Mouse (Mus musculus) cerebellum, adult 8-10 months (tissue): ENCODE data around the gene Cant1.
"Not testable (repeated sequence)": the region's sequence is repeated elsewhere in the genome, so short reads cannot be mapped to it uniquely, and the experiment has no call there.

ENCODE experiments used
- DNase-seq: peaks from one replicate; pipeline ENCODE4 v3.0.0; 2022

Gene Cant1

DNA sequence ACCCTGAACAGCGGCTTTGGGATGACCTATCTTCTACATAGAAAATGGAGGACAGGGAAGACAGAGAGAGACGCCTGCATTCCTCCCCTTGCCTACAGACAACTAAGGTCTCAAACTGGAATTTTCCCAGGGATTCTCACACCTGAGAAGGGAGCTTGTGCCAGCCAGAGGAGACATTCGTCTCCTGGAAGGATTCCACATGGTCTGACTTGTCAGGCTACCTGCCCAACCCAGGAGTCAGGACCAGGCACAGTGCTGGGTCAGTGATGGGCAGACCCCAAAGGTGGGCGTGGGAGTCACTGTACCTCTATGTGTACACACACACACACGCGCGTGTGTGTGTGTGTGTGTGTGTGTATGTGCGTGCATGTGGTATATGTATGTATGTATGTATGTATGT lies 13.6 kb downstream of the Cant1 start:
- no peak for DNase-seq

DNA sequence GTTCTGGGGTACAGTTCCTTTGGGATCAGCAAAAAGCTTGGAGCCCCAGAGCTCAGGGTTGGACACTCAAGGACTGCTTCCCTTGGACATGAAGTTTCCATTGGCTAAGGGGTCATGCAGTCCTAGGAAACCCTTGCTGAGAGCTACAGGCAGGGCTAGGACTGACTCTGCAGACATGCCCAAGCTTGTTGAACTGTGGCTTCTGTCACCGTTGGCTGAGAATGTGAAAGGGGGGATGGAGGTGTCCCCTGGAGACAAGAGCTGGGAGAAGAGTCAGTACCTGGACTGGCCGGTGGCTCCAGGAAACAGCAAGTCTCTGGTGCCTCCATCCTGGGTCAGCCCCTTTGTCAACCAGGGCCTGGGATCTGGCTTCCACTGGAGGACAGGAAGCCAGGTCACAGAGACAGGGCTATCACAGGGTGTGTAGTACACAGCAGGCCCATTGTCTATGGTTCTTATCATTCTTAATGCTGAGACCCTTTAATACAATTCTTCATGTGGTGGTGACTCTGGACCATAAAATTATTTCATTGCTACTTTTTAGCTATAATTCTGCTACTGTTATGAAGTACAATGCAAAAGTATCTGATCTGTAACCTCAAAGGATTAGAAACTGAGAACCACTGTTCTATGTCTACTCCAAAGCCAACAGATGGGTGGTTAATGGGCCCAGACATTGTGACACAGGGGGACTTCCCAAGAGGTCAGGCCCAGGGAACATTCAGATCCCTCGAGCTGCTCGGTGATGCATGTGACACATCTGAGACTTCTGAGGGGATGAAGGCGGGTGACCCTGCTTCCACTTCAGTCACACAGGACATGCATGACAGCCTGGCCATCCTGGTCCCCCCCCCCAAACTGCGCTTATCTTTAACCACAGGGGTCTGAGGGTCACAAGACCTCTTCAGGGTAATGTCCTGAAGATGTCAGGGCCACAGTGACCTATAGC lies 14.7 kb downstream of the Cant1 start:
- DNase-seq = peak; percentile 20

DNA sequence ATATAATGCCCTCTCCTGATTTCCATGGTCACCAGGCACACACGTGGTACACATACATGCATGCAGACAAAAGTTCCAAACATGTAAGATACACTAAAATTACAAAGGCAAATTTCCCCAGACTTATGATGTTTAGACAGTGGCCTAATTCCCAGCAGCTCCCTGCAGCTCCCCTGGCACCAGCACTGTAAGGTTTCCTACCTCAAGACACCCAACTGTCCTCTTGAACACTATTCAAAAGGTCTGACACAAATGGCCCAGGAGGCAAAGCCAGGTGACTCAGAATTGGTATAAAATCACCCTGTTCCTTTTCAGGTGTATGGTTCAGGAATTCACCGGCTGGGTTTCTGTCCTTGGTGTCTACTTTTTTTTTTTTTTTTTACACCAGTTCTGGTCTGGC lies 15.7 kb downstream of the Cant1 start:
- peak; percentile 21 for DNase-seq

DNA sequence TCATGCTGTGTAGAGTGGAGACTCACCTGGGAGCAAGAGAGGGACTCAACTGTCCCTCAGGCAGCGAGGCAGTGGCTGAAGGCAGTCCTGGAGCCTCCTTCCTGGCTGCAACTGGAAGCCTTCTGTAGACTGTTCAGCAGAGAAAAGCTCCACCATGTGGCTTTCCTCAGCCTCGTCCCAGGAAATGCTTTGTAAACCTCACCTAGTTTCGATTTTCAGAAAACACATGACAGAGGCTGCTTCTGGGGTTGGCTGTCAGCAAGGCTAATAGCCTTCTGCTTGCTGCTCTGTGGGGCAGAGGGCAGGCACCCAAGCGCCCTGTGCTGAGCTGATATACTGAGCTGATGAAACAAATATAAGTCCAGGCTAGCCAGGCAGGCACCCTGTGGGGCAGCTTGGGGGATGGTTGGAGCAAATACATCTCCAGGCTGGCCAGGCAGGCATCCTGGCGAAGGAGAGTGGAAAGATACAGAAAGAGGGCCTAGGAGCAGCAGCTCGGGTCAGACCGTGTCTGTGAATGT lies 17.1 kb downstream of the Cant1 start, which contains the start of gene Lgals3bp:
Gene Lgals3bp, minus strand, starts transcription at position 333 of the 521 bp plus-strand sequence.
- peak; percentile 64 for DNase-seq

DNA sequence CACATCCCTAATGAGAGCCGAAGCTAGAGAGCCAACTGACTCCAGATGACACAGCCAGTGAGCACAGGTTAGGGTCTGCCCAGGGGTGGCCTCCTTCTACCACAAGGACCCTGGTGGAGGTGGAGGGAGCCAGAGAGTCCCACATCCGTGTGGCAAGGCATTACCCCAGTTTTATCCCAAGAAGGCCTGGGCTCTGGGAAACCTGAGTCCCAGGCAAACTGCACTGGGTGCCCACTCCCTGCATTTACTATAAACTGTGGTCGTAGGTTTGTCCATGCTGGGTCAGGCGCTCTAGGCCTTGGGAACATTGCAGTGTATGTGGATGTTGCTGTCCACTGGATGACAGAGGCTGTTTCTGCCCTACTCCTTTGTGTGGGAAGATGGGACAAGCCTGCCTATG lies 17.7 kb downstream of the Cant1 start:
- peak; percentile 25 for DNase-seq

DNA sequence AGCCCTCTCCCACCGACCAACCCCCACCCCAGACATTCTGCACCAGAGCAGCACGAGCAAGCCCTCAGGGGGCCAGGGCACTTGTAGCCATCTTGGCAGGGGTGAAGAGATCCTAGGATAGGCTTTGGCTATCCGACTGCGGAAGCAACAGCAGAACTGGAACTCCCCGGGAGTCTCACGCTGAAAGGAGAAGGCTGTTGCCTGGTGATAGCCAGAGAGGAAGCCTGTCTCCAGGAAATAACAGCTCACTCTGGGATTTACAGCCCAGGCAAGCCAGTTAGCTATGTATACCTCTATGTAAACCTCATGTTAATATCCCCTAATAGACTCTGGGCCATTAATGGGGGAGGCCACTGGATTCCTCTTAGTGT lies 18.3 kb downstream of the Cant1 start:
- DNase-seq = peak; percentile 11

DNA sequence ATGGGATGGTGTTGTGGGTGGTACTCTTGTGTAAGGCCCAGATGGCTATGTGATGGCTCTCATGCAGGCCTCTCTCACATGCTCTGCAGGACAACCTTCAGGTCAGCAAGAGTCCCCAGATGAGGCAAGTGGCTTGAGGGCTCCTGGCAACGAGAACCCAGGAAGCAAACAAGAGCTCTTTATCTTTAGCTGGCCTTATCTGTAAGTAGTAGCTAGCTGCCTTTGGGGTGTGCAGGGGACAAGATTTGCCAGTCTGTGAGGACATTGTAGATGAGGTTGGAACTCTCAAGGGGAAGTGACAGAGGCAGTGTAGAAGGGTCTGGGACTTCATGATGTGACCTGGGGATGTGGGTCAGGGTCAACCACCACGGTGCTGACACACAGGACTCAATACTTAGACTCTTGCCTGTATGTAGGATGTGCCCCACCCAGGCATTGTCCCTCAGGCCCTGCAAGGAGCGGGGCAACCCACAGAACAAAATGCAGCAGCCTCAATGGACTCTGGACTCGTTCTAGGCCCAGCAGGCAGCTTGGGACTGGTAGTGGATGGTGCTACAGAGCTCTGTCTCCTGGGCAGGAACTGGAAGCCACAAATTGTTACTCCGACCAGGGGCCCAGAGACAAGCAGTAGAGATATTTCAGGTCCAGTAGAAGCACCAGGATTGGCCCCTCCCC lies 18.9 kb downstream of the Cant1 start:
- no peak for DNase-seq

DNA sequence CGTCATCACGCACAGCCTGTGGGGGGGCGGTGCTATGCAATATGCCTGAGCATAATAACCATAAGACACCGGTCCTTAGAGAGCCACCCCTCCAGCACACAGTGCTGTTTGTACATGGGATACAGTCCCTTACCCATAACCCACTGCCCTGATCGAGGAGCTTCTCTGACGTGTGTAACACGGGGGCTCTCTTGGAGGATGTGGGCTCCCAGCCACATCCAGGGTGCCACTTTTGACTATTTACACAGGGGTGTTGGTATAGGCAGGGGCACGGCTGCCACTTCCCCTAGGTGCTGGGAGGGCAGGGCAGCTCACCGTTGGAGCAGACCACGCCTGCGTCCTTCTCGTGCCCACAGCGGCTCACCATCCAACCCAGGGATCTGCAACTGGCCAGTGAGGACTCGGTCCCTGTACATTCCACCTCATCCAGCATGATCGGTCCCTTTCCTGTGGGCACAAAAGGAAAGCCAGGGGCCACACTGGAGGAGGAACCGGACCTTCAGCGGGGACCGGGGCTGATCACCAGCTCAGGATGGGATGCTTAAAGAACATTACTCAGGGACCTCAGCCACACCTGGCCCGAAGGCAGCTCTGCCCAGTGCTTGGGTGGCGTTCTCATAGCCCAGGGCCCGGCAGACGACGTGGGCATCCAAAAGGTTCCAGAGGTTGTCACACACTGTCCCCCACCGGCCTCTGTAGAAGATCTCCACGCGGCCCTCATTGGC lies 20.9 kb downstream of the Cant1 start:
- DNase-seq = no peak

DNA sequence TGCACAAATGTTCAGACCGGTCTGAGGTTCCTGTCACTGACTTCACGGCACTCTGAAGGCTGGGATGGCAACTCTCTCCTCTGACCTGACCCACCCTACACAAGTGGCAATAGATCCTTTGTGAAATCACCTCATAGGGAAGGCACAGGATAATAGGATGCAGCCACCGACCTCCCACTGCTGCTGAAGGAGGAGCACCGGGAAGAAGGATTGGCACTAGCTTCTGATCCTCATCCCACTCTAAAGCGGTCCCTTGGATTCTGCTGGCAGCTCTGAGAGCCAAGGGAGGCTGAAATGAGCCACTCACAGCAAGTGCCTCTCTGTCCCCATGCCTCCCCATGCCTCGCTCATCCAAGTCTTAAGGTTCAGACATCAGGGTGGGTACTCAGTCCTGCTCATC lies 24.3 kb downstream of the Cant1 start:
- no peak for DNase-seq

DNA sequence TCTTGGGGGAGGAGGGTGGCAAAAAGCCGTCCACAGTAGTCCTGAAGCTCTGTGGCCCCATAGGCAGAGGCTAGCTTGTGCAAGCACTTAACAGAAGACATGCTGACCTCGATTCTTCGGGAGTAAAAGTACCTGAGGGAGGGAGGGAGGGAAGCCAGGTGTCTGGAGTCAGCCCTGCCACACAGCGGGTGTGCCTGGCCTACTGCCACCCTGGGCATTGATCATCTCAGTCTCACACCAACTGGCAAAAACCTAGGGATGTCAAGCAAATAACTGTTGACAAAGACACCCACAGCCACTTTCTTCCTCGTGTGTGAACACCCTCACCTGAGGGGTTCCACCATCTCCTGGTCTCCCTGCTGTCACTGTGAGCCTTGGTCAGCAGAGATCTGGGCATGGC lies 24.9 kb downstream of the Cant1 start:
- no peak for DNase-seq

DNA sequence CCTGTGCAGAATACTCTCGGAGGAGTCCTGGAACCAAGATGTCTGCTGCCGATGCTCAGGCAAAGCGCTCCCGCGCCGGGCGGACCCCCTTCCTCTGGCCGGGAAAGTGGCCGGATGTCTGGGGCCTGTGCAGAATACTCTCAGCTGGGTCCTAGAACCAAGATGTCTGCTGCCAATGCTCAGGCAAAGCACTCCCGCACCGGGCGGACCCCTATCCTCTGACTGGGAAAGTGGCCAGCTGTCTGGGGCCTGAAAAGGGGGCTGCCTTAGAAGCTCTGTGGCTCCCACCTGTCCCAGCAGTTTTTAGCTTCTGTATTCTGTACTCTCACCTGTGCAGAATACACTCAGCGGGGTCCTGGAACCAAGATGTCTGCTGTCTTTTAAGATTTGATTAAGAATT lies 31.1 kb downstream of the Cant1 start:
- not testable (repeated sequence) for DNase-seq

DNA sequence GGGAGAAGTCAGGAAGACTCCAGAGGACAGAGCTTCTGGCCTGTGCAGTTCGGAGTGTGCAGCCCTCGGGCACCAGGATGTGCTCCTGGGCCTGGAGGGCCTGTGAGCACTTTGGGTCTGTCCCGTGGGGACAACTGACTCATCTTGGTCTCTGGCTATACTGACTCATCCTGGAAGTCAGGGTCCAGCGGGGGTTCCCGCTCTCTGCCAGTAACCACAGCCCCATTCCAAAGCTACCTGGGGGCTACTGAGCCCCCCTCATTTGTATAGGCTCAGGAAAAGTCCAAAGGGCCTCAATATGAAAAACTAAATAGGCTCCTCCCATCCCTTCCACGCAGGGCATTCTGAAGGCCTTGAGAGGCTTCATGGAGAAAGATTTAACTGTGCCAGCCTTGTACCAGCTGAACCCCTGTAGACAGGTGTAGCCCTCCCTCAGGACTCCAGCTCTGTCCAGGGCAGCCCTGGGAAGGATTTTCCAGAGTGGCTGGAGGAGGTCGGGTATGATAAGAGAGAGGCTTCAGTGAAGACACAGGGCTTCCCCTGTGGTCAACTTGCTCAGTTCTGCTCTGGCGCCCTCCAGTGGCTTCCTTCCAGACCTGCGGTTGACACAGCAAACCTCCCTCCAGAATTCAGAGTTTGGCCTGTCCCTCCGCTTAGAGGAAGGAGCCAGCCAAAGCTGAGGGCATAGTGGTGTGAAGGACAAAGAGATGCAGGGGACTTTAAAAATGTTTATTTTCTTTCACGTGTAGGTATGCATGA lies 39.5 kb downstream of the Cant1 start:
- DNase-seq = peak; percentile 84

DNA sequence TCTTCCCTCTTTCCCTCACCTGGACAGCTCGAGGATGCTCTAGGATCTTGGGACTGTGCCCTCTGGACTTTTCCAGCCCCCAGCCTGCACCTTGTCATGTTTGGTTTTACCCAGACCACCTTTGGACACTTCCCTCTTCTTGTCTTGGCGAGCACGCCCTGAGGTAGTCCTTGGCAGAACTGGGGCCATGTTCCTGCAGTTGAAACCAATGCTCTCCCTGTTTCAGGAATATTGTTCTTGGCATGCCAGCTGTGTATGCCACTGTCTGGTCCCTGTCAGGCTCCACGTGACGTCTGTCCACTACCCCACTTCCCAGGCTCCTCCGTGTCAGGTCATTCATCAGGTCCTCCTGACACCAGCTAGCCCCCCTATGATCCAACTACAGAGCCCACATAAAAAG lies 40.2 kb downstream of the Cant1 start:
- no peak for DNase-seq

DNA sequence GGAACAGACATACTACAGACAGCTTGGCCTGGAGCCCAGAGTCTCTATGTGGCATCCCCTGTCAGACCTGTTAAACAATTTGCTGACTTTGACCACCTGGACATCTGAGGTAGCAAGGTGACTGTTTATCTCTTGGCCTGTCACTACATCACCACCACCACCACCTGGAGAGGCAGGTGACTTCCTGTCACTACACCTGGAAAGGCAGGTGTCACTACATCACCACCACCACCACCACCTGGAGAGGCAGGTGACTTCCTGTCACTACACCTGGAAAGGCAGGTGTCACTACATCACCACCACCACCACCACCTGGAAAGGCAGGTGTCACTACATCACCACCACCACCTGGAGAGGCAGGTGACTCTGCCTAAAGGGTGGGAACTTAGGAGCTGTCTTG lies 42.6 kb downstream of the Cant1 start:
- not testable (repeated sequence) for DNase-seq

DNA sequence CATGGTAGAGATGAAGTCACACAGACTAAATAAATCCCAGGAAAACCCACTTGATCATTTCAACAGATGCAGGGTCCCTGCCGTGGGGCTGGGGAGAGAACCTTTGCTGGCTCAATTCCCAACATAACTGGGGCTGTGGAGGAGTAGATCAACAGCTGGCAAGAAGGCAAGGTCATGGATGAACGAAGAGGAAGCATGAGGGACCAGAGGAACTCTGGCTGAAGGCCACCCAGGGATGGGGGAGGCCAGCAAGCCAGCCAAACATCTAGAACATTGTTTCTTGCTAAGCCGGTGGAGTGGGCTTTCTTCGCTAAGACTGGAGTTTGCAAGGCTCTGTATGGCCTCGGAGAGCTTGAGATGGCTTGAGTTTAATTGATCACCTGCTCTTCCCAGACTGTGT lies 43.0 kb downstream of the Cant1 start:
- DNase-seq = no peak

DNA sequence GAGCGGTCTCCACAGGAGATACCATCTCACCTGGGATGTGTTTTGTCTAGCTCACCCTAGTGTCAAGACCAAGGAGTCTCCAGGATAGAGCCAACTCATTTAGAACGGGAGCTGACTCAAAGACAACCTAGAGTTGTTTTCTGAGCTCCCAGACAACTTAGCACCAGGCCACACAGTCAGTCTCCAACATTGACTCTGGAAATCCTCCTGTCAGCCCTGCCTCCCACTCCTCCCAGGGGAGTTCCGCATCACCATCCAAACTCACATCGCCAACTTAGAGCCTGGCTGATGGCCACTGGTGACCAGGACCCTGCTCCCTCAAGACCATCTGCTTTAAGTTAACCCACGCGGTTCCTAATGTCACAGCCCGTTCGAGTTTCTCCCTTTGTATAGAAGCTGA lies 43.4 kb downstream of the Cant1 start:
- DNase-seq = no peak

DNA sequence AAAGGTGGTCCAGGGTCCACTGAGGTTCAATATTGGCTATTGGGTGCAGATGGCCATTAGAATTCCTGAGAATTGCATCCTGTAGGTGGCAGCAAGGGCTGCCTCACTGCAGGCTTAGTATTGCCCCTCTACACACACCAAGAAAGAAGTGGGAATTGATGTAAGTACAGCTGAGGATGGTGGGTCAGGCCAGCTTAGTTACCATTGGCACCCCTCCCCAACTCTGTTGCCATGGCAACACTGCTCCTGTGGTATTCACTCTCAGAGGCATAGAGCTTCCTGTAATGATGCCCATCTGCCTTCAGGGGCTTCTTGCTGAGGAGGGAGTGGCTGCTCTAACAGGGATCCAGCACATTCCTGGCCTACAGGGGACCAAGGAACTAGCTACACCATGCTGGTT lies 43.9 kb downstream of the Cant1 start:
- DNase-seq = no peak

DNA sequence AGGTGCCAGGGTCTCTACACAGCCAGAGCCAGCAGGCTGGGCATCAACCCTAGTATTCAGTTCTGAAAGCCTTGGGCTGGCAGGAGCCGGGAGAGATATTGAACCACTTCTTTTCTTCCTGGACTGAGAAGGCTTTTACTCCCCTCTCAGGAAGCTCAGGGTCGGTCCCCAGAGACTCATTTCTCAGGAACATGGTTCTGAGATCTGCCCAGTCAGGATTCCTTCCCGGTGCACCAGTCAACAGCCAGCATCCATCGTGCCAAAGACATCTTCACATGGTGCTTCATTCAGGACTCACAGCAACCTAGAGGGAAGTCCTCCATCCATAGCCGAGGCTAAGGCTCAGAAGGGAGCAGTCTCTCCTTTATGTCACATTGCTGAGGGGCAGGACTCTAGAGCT lies 44.4 kb downstream of the Cant1 start:
- no peak for DNase-seq

DNA sequence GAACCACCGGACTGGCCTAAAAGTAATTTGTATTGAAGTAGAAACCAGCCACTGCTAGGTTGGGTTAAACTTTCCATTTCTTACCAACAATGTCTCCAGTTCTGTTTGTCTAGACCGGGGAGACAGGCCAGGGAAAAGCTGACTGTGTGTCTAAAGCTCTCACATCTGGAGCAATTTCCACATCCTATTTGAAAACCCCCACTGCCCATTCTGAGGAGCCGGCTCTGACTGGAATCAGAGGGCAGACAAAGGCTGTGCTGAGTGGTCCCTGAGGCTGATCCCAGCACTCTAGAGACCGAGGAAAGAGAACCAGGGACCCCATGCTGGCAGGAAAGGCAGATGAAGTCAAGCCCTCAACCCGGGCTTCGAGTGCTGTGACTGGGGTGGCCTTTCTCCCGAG lies 46.2 kb downstream of the Cant1 start:
- DNase-seq = no peak

DNA sequence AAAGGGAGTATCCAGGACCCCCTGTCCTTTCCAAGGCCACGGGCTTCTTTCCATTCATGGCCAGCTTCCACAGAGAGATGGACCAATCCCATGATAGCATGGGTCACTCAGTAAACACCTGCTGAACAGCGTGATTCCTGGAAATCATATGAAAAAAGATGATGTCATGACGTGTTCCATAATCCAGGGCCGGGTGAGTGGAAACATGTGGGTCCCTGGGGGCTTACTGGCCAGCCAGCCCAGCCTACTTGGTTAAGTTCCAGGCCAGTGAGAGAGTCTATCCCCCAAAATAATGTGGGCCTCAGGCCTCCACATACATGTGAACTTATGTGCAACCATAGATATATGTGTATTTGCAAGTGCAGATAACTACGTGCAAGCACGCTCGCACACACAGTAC lies 47.0 kb downstream of the Cant1 start:
- DNase-seq = no peak

DNA sequence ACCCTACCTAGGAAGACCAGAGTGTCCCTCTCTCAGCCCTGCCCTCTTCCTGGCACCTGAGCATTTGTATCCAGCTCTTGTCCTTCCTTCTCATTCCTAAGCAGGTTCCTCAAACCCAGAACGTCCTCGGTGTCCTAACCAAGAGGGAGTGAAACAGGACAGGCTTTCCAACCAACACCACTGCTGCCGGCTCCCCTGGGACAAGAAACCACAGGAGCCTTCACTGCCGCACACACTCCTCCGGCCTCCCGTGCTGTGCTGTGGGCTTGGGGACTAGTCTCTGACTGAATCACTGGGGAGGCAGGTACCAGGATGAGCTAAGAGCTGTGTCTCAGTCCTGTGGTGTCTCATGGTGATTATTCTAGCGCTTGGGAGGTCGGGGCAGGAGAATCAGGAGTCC lies 49.2 kb downstream of the Cant1 start:
- DNase-seq = no peak

DNA sequence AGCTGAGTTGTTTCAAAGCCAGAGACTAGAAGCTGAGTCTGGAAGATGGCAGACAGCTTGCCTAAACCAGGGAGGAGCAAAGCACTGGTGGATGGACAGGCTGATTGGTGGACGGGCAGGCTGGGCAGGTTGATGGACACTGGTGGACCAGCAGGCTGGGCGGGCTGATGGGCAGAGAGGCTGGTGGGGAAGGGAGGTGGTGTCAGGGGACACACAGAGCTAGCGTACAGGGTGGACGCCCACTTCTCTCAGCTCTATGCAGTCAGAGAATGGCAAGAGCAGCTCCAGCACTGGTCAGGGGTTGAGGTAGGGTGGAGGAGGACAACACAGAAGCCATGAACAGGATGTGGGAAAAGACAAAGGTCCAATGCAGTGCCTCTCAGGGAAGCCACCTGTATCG lies 49.6 kb downstream of the Cant1 start:
- no peak for DNase-seq

DNA sequence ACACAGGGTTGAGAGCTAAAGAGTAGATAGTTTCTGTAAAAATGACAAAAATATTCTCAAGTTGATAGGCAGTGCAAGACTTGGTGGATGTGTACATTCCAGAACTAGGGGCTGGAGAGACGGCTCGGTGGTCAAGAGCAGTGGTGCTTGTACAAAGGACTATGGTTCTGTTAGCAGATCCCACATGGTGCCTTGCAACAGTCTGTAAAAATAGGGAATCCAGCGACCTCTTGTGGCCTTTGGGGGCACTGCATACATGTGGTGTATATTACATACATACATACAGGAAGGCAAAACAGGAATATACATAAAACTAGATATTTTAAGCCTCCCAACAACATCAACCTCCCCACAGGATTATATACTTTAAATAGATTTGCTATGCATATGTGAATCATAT lies 50.6 kb downstream of the Cant1 start:
- no peak for DNase-seq
